Mouse (Mus musculus) frontal cortex, postnatal 10 days (tissue): ENCODE measurements at regions not wholly inside any gene's neighbourhood (a gene's known extent, or its start where the extent isn't known, plus 50 kb on each side); places are given as distances from the start of the nearest gene placed in this dataset.

Experiments used
- DNase-seq, 2 experiments: peaks; one replicate each; pipeline ENCODE4 v3.0.0; 2022; ENCODE audit warnings: low spot score in 2 of 2, mixed read lengths in 1 of 2

DNA sequence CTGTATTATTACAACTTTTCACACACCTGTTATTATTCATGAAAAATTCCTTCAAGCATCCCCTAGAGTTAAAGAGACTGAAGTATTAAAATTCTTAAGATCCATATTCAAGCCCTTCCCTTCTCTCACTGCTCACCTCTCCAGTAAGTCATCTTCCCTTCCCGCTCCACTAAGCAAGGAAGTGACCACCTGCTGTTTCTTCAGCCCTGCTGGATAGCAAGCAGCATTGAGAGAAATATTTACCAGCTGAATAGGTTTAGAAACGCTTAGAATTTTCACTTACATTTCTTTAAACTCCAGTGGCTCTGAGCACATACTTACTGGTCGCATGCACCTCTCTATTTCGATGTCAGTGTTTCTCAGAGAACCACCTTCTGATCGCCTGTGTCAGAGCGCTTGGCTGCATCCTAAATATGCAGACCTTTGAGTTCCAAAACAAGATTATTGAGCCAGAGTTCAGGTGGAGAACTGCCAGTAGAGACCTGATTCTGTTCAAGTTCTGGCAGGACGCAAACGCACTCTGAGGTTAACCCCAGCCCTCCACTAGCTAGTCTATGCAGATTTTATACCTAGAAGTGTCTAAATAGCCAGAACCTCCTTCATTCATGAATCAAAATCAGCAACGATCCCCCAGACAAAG lies 314.9 kb downstream of the Mllt3 start:
- DNase-seq, result no peak

GRCm38 (mm10) chr4:87715212-87715933 lies 317.8 kb downstream of the Mllt3 start:
- no peak for DNase-seq

DNA sequence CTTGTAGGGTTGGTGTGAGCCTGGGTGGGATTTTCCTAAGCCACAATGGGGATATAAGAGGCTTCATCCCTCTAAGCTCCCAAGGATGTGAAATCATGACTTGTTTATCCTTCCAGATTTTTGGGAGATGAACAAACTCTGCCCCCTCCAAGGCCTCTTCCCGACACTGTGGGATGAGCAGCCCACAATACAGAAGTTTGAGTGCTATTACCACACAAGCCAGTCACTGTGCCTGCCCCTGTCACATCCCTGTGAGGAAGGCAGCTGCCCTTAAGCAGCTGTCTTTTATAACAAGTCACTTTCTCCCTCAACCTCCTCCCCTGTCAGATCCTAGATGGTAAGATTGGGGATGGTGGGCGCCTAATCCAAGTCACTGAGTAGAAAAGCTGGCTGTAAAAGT lies 320.5 kb downstream of the Mllt3 start:
- no peak for DNase-seq

DNA sequence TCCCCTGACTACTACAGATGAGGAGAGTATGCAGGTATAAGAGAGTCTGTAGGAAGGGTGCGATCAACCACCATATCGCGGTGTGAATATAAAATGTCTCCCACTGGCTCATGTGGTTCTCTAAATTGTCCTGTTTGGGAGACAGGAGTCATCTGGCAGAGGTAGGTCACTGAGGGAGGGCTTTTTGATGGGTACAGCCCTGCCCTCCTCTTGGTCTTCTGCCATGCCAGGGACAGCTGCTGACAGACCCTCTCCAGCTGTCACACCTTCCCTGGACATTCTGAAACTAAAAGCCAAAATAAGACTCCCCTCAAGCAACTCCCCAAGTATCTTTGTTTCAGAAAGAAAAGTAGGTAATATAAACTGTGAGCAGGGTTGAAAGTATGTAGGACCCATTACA lies 320.9 kb downstream of the Mllt3 start:
- DNase-seq, result no peak

- DNase-seq, result no peak
These were observed 321.9 kb downstream of the Mllt3 start for GRCm38 (mm10) chr4:87711185-87711827.

DNA sequence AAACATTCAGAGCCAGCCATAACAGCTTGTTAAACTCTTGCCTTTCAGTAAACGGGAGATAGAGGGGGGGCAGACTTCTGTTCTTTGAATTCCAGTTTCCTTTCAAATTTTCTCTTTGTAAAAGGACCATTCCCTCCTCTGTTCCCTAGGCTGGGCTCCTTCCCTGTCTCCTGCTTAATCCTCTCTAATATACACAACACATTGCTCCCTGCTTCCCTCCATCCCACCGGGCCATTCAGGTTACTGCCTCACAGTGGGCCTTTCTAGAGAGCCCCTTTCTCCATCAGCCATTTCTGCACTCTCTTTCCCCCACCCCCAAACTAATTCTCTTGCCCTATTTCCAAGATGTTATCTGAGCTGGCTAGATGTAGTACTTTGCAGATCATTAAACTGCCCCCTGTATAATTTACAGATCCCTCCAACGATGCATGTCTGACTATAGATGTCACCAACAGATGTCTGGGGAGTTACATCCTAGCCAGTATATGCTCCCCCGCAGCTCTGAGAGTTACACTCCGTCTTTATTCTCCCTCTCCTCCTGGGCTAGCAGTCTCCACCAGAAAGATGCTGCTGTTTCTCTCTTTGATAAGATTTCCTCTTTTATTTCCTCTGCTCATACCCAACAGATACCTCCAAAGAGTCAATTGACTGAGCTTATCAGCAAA lies 324.1 kb downstream of the Mllt3 start:
- DNase-seq, result no peak

DNA sequence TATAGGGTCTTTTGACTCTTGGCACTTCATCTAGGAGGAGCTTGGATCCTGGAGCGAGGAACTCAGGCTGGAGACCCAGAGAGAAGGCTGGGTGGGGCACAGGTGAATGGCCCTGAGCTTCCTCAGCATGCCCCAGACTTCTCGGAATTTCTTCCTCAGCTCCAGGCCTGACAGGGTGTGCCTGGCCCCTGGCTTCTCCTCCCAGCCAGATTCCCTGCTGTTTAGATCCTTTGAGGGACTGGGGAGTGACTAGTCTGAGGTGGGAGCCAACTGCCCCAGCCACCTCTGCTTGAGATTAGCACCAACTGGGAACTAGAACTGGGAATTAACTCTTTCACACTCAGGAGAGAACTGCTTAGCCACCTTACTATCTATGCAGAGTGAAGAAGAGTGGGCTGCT lies 325.8 kb downstream of the Mllt3 start:
- no peak for DNase-seq

DNA sequence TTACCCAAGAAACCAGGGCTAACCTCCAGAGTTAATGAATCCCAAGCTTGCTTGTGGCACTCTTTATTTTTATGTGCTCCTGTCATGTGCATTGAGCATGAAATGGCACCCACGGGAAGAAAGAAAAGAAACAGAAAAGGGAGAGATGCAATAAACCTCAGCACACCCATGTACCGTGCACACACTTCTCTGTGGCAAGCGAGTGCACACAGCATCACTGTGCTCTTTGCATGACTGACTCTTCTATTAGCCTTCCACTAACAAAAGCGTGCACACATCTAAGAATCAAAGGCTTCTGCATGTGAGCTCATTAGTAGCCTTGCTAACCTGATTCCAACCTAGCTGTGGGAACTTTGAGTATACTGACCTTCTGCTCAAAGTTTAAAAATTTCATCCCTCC lies 330.3 kb downstream of the Mllt3 start:
- DNase-seq, result no peak

- no peak for DNase-seq
These were observed 330.9 kb downstream of the Mllt3 start for GRCm38 (mm10) chr4:87702290-87702689.

DNA sequence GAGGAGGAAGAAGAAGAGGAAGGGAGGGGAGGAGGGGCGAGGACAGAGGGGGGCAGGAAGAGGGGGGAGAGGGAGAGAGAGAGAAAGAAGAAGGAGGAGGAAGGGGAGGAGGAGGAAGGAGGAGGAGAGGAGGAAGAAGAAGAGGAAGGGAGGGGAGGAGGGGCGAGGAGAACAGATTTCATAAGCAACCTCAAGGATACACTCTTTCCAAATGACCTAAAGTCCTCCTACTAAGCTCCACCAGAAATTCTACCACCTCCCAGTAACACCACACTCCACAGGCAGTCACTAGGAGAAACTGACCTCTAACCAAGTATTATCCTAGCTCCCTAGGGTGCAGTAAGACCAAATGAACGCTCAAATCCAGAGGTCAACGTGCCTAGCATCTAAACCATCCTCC lies 332.1 kb downstream of the Mllt3 start:
- no peak for DNase-seq

- no peak for DNase-seq
These were observed 332.7 kb downstream of the Mllt3 start for GRCm38 (mm10) chr4:87700508-87700907.

- no peak for DNase-seq
These were observed 333.6 kb downstream of the Mllt3 start for GRCm38 (mm10) chr4:87699586-87699985.

DNA sequence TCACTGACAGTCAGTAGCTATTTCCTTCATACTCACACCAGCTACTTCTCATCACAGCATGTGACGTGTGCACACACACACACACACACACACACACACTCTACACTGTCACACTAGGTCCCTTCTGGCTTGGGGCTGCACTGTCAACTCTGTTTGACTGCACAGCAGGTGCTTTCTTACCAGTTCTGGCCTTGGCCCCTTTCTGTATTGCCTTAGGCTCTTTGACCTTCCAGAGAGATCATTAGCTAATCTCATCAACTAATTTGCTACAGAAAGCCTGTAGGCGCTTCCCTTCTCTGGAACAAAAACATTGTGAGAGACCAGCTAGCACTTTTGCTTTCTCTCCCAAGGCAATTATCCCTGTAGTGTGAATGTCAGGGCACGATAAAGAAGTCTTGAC lies 334.4 kb downstream of the Mllt3 start:
- no peak for DNase-seq

GRCm38 (mm10) chr4:87696921-87697320 lies 336.2 kb downstream of the Mllt3 start:
- no peak for DNase-seq

DNA sequence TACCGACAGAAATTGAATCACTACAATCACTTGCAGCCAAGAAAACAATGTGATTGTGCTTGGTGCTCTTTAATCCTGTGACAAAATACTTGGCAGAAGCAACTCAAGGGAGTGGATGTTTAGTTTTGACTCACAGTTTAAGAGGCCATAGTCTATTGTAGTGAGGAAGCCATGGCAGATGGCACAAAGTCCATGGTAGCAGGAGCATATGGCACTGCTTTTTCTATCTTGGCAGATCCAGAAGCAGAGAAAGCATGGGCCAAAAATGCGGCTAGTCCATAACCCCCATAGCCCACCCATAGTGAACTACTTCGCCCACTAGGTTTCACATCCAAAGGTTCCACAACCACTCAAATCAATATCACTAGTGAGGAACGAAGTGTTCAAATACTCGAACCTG lies 337.4 kb downstream of the Mllt3 start:
- DNase-seq, result no peak

GRCm38 (mm10) chr4:87692741-87693140 lies 340.4 kb downstream of the Mllt3 start:
- no peak for DNase-seq

- no peak for DNase-seq
These were observed 348.2 kb downstream of the Mllt3 start for GRCm38 (mm10) chr4:87684952-87685351.

DNA sequence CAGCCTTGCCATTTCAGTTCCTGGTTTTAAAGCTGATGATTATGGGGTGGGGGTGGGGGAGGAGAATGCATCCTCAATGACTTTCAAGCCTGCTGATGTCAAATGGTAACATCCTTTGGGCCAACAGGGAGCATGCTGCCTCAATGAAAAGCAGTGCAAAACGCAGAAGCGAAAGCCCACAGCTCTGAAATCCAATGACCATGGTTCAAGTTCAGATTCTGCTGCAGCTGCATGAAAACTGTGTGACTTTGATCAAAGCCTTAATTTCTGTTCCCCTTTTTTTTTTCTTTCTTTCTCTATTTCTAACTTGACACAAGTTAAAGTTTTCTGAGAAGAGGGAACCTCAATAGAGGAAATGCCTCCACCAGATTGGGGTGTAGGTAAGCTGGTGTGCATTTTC lies 350.4 kb downstream of the Mllt3 start:
- no peak for DNase-seq

GRCm38 (mm10) chr4:87671101-87671500 lies 362.1 kb downstream of the Mllt3 start:
- no peak for DNase-seq

DNA sequence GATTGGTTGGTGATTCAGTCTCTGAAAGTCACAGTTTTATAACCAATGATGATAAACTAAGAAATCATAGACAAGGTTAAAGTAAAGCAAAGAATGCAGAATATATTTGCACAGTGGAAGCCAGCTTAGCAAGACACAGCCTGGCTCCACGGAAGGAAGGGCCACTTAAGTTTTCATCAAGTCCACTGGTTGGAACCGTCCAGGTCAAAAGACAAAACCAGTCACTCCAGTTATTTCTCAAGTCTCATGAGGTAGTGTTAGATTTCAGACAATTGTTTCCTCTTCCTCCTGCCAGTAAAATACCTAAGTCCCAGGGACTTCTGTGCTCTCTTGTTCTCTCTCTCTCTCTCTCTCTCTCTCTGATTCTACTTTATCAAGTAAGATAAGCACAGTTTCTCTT lies 363.0 kb downstream of the Mllt3 start:
- DNase-seq, result no peak

DNA sequence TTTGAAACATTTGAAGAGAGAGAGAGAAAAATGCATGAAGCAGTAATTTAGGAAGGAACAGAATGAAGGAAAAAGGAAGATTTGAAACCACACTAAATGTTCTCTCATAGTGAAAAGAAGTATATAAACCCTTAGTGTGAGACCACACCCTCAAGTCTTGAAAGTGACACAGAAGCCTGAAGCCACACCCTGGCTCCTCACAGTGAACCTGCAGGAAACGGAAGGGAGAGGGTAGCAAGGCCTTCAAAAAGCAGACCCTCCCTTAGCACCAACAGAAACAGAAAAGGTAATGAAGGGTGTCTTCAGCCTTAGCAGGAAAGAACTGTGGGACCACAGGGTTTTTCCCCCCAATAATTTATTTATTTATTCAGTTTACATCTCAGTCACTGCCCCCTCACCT lies 363.7 kb downstream of the Mllt3 start:
- no peak for DNase-seq

GRCm38 (mm10) chr4:87668314-87668713 lies 364.9 kb downstream of the Mllt3 start:
- DNase-seq, result peak in 1 of 2 experiments; percentile 8
